Mouse (Mus musculus) stomach, embryonic 14.5 days (tissue): ENCODE results near the gene Stat4. TPM values are rescaled to one million over a fixed set of nuclear protein-coding genes. Genes with fewer than 3 reads are reported as not detected.

Experiments
- ATAC-seq: fragments of 200-750 bp; cut with Nextera tagmentation; 2 replicates; pipeline ENCODE4 v1.8.0; 2017; ENCODE audit warnings: low read depth, moderate TSS enrichment; ENCODE audit not compliant: insufficient number of reproducible peaks, insufficient read depth, low FRiP score
- H3K27ac ChIP-seq: fragments of 300-500 bp; sonication (generic); 2 replicates; pipeline ENCODE4 v1.5.1; 2014; ENCODE audit warnings: mild to moderate bottlenecking, low read length, moderate library complexity, mixed read lengths
- H3K27me3 ChIP-seq: fragments of 300-500 bp; sonication (generic); 2 replicates; pipeline ENCODE4 v1.6.1; 2014; ENCODE audit warnings: low read length, control low read depth, mixed read lengths; ENCODE audit not compliant: control insufficient read depth, insufficient read depth
- H3K36me3 ChIP-seq: fragments of 300-500 bp; sonication (generic); 2 replicates; pipeline ENCODE4 v1.6.1; 2014; ENCODE audit warnings: mild to moderate bottlenecking, control low read depth, low read length, moderate library complexity, mixed read lengths; ENCODE audit not compliant: control insufficient read depth, insufficient read depth
- H3K4me1 ChIP-seq: fragments of 300-500 bp; sonication (generic); 2 replicates; pipeline ENCODE4 v1.6.1; 2014; ENCODE audit warnings: low read length, control low read depth, mixed read lengths; ENCODE audit not compliant: control insufficient read depth, insufficient read depth
- H3K4me2 ChIP-seq: fragments of 300-500 bp; sonication (generic); replicated peaks from 2 replicates; pipeline ENCODE4 v1.6.1; 2014; ENCODE audit warnings: low read depth, low read length, control low read depth
- H3K4me3 ChIP-seq: fragments of 300-500 bp; sonication (generic); 2 replicates; pipeline ENCODE4 v1.5.1; 2014; ENCODE audit warnings: low read depth, low read length, control low read depth
- H3K9ac ChIP-seq: fragments of 300-500 bp; sonication (generic); replicated peaks from 2 replicates; pipeline ENCODE4 v1.6.1; 2014; ENCODE audit warnings: low read depth, mild to moderate bottlenecking, control low read depth, low read length, moderate library complexity, mixed read lengths
- H3K9me3 ChIP-seq: fragments of 300-500 bp; sonication (generic); 2 replicates; pipeline ENCODE4 v1.6.1; 2016; ENCODE audit warnings: low read depth, low read length, control low read depth; ENCODE audit not compliant: control insufficient read depth
- WGBS: fragments of 180-500 bp; shearing (Covaris S2); extraction: QIAGEN DNeasy Blood & Tissue Kit; methylation state at CpG from one replicate; pipeline ENCODE4 v1.1.7; 2014; 5-methylcytosine and 5-hydroxymethylcytosine counted together
- polyA plus RNA-seq: library from polyadenylated mRNA; unstranded; fragments of >200 nt; fragmentation: Nextera tagmentation; extraction: Ambion mirVana; gene quantifications from 2 replicates; pipeline ENCODE4 v1.2.1, GENCODE M21; 2014

The Stat4 gene
- polyA plus RNA-seq, 1 experiment from 2014 or later: 4.4 TPM

DNA sequence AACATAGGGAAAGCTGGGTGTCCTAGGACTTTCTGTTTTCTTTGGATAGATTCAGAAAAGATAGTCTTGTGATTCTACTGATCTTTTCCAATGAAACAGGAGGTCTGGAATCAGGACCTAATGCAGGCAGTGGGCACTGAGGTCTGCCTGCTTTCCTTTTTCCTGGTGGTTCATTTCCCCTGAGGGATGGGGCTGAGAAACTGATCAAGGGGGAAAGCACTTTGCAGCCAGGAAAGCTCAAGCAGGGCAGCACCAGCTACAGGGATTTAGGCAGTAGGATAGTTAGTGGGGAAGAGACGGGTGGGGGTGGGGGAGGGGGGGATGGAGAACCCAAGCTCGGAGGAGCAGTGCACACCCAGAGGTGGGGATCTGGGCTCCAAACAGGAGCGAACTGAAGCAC lies 166.0 kb downstream of the Stat4 start:
- H3K9ac ChIP-seq: no peak overlapping the region
- H3K27ac ChIP-seq: no peak overlapping the region
- H3K36me3 ChIP-seq: no peaks in the 10 kb centered on the region; the same call in 1 of the 2 replicates
- no peaks in the 10 kb centered on the region for H3K27me3 ChIP-seq
- no peak overlapping the region for H3K4me2 ChIP-seq
- peaks cover 5% of the 10 kb centered on the region; the same call in 1 of the 2 replicates for H3K4me1 ChIP-seq
- no peak overlapping the region for H3K4me3 ChIP-seq
- ATAC-seq: no peak
- H3K9me3 ChIP-seq: no peaks in the 10 kb centered on the region
- WGBS: 47% methylated on average over 3 of the region's 3 CpGs

DNA sequence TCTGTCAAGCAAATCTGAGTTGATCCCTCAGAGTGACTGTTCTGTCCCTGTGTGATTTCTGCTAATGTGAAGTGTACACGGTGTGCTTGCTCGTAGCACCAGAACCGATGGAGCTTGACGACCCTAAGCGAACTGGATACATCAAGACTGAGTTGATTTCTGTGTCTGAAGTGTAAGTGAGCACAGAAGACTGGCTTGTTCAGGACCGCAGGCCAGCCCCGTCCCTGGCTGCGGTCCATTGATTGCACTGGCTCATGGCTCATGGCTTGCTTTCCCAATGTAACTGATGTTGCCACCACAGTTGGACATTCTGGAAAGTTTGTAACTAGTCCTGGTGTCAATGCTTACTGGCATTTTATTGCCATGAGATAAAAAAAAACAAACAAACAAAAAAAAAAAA lies 167.9 kb downstream of the Stat4 start:
- no peak for ATAC-seq
- no peaks in the 10 kb centered on the region; the same call in 1 of the 2 replicates for H3K36me3 ChIP-seq

GRCm38 (mm10) chr1:52156351-52156750 lies 169.4 kb downstream of the Stat4 start:
- no peak overlapping the region for H3K27ac ChIP-seq
- no peaks in the 10 kb centered on the region for H3K4me1 ChIP-seq
- no peaks in the 10 kb centered on the region; the same call in 1 of the 2 replicates for H3K36me3 ChIP-seq
- no peak overlapping the region for H3K9ac ChIP-seq
- 86% methylated on average over 10 of the region's 10 CpGs for WGBS
- no peak overlapping the region for H3K4me2 ChIP-seq
- H3K9me3 ChIP-seq: no peaks in the 10 kb centered on the region
- no peaks in the 10 kb centered on the region for H3K27me3 ChIP-seq
- no peak overlapping the region for H3K4me3 ChIP-seq
- ATAC-seq: no peak

More for the DNA sequence above, 167.9 kb downstream of the Stat4 start:
- 94% methylated on average over 8 of the region's 8 CpGs for WGBS
- no peak overlapping the region for H3K4me2 ChIP-seq
- H3K27me3 ChIP-seq: no peaks in the 10 kb centered on the region
- no peak overlapping the region for H3K9ac ChIP-seq
- H3K4me1 ChIP-seq: peaks cover 5% of the 10 kb centered on the region; the same call in 1 of the 2 replicates
- H3K4me3 ChIP-seq: no peak overlapping the region
- H3K27ac ChIP-seq: no peak overlapping the region
- H3K9me3 ChIP-seq: no peaks in the 10 kb centered on the region

Other genes with a start within 250 kb of the Stat4 start
- 107 and 108 TPM in 2 replicates for gene Myo1b, start 71.1 kb upstream of the Stat4 start, polyA plus RNA-seq
- gene Stat1, start 132.3 kb downstream of the Stat4 start, polyA plus RNA-seq: 20.9 and 21.7 TPM in 2 replicates
- 30.5 and 31.4 TPM in 2 replicates for gene Gls, start 246.1 kb downstream of the Stat4 start, polyA plus RNA-seq